Mouse (Mus musculus) hindbrain, embryonic 15.5 days (tissue): ENCODE measurements around the gene Gm10198. TPM values are rescaled to one million over a fixed set of nuclear protein-coding genes. Genes with fewer than 3 reads are reported as not detected.

Experiments
- ATAC-seq: fragments of 200-750 bp; cut with Nextera tagmentation; 2 replicates; pipeline ENCODE4 v1.8.0; 2017; ENCODE audit warnings: low read depth, moderate number of reproducible peaks, moderate TSS enrichment; ENCODE audit not compliant: low FRiP score
- H3K27ac ChIP-seq: fragments of 300-500 bp; sonication (generic); replicated peaks from 2 replicates; pipeline ENCODE4 v1.5.1; 2015; ENCODE audit warnings: mild to moderate bottlenecking, inconsistent platforms
- H3K27me3 ChIP-seq: fragments of 300-500 bp; sonication (generic); 2 replicates; pipeline ENCODE4 v1.6.1; 2015; ENCODE audit warnings: control low read depth, inconsistent platforms
- H3K36me3 ChIP-seq: fragments of 300-500 bp; sonication (generic); 2 replicates; pipeline ENCODE4 v1.6.1; 2015; ENCODE audit warnings: control low read depth, inconsistent platforms
- H3K4me1 ChIP-seq: fragments of 300-500 bp; sonication (generic); replicated peaks from 2 replicates; pipeline ENCODE4 v1.6.1; 2015; ENCODE audit warnings: control low read depth, inconsistent platforms
- H3K4me2 ChIP-seq: fragments of 300-500 bp; sonication (generic); 2 replicates; pipeline ENCODE4 v1.6.1; 2015; ENCODE audit warnings: moderate library complexity, mild to moderate bottlenecking, inconsistent platforms
- H3K4me3 ChIP-seq: fragments of 300-500 bp; sonication (generic); 2 replicates; pipeline ENCODE4 v1.5.1; 2015; ENCODE audit warnings: mild to moderate bottlenecking, inconsistent platforms
- H3K9ac ChIP-seq: fragments of 300-500 bp; sonication (generic); 2 replicates; pipeline ENCODE4 v1.6.1; 2015; ENCODE audit warnings: inconsistent platforms
- H3K9me3 ChIP-seq: fragments of 300-500 bp; sonication (generic); 2 replicates; pipeline ENCODE4 v1.6.1; 2016; ENCODE audit warnings: control low read depth, inconsistent platforms
- WGBS: fragments of 180-500 bp; shearing (Covaris S2); methylation state at CpG from one replicate; pipeline ENCODE4 v1.1.7; 2015; 5-methylcytosine and 5-hydroxymethylcytosine counted together
- polyA plus RNA-seq: library from polyadenylated mRNA; unstranded; fragments of >200 nt; fragmentation: Nextera tagmentation; extraction: Ambion mirVana; gene quantifications from 2 replicates; pipeline ENCODE4 v1.2.1, GENCODE M21; 2015

Gene Gm10198
- not detected in 2 replicates for polyA plus RNA-seq

GRCm38 (mm10) chr13:111592485-111592884 is at the start of gene Gm10198:
Gene Gm10198, plus strand, starts transcription at chr13:111592785.
- Histone ChIP-seq H3K4me3 (no peak within 1 kb of the TSS), H3K27me3 (no peaks in the 10 kb centered on the region), H3K27ac (no peak within 1 kb of the TSS), H3K4me2 (no peak within 1 kb of the TSS), H3K9me3 (no peaks in the 10 kb centered on the region), H3K36me3 (no peaks in the 10 kb centered on the region), H3K4me1 (no peaks in the 10 kb centered on the region), H3K9ac (no peak within 1 kb of the TSS)
- no peak for ATAC-seq

GRCm38 (mm10) chr13:111545286-111545685 is 47.3 kb upstream of the Gm10198 start:
- no peak overlapping the region for H3K4me2 ChIP-seq
- no peaks in the 10 kb centered on the region for H3K4me1 ChIP-seq
- 88% methylated on average over 5 of the region's 5 CpGs for WGBS
- ATAC-seq: no peak
- H3K9ac ChIP-seq: no peak overlapping the region
- H3K4me3 ChIP-seq: no peak overlapping the region
- no peaks in the 10 kb centered on the region for H3K36me3 ChIP-seq
- H3K27me3 ChIP-seq: no peaks in the 10 kb centered on the region
- no peaks in the 10 kb centered on the region for H3K9me3 ChIP-seq
- no peak overlapping the region for H3K27ac ChIP-seq

- no peak for ATAC-seq
- no peaks in the 10 kb centered on the region for H3K4me1 ChIP-seq
- no peak overlapping the region for H3K4me3 ChIP-seq
- no peak overlapping the region for H3K27ac ChIP-seq
- no peaks in the 10 kb centered on the region for H3K9me3 ChIP-seq
- H3K9ac ChIP-seq: no peak overlapping the region
- H3K4me2 ChIP-seq: no peak overlapping the region
- H3K27me3 ChIP-seq: no peaks in the 10 kb centered on the region
- no peaks in the 10 kb centered on the region for H3K36me3 ChIP-seq
- 95% methylated on average over 7 of the region's 7 CpGs for WGBS
Measured at GRCm38 (mm10) chr13:111552769-111553168, 39.8 kb upstream of the Gm10198 start.

- H3K4me1 ChIP-seq: no peaks in the 10 kb centered on the region
- no peak overlapping the region for H3K4me2 ChIP-seq
- no peak overlapping the region for H3K4me3 ChIP-seq
- H3K27ac ChIP-seq: no peak overlapping the region
- no peak for ATAC-seq
- no peaks in the 10 kb centered on the region for H3K27me3 ChIP-seq
- H3K9ac ChIP-seq: no peak overlapping the region
- H3K36me3 ChIP-seq: no peaks in the 10 kb centered on the region
- no peaks in the 10 kb centered on the region for H3K9me3 ChIP-seq
- 92% methylated on average over 7 of the region's 7 CpGs for WGBS
Measured at GRCm38 (mm10) chr13:111553182-111553581, 39.4 kb upstream of the Gm10198 start.

GRCm38 (mm10) chr13:111553941-111554340 is 38.6 kb upstream of the Gm10198 start:
- H3K9me3 ChIP-seq: no peaks in the 10 kb centered on the region
- no peak overlapping the region for H3K27ac ChIP-seq
- no peak overlapping the region for H3K4me3 ChIP-seq
- no peaks in the 10 kb centered on the region for H3K27me3 ChIP-seq
- no peaks in the 10 kb centered on the region for H3K36me3 ChIP-seq
- no peak overlapping the region for H3K9ac ChIP-seq
- 85% methylated on average over 8 of the region's 8 CpGs for WGBS
- no peak for ATAC-seq
- H3K4me2 ChIP-seq: no peak overlapping the region
- no peaks in the 10 kb centered on the region for H3K4me1 ChIP-seq

- no peak for ATAC-seq
- Histone ChIP-seq H3K4me1 (no peaks in the 10 kb centered on the region), H3K4me3 (no peak overlapping the region), H3K27ac (no peak overlapping the region), H3K9ac (no peak overlapping the region), H3K9me3 (no peaks in the 10 kb centered on the region), H3K27me3 (no peaks in the 10 kb centered on the region), H3K36me3 (no peaks in the 10 kb centered on the region), H3K4me2 (no peak overlapping the region)
- 45% methylated on average over 8 of the region's 8 CpGs for WGBS
Measured at GRCm38 (mm10) chr13:111555333-111555732, 37.3 kb upstream of the Gm10198 start.

- Histone ChIP-seq H3K4me3 (no peak overlapping the region), H3K9ac (no peak overlapping the region), H3K36me3 (no peaks in the 10 kb centered on the region), H3K27me3 (no peaks in the 10 kb centered on the region), H3K27ac (no peak overlapping the region), H3K4me1 (no peaks in the 10 kb centered on the region), H3K4me2 (no peak overlapping the region), H3K9me3 (no peaks in the 10 kb centered on the region)
- 81% methylated on average over 4 of the region's 4 CpGs for WGBS
- ATAC-seq: no peak
Measured at GRCm38 (mm10) chr13:111556375-111556774, 36.2 kb upstream of the Gm10198 start.

- no peak for ATAC-seq
- Histone ChIP-seq H3K4me1 (no peaks in the 10 kb centered on the region), H3K27me3 (no peaks in the 10 kb centered on the region), H3K9me3 (no peaks in the 10 kb centered on the region), H3K27ac (no peak overlapping the region), H3K4me2 (no peak overlapping the region), H3K36me3 (no peaks in the 10 kb centered on the region), H3K4me3 (no peak overlapping the region), H3K9ac (no peak overlapping the region)
- 89% methylated on average over 3 of the region's 3 CpGs for WGBS
Measured at GRCm38 (mm10) chr13:111560152-111560551, 32.4 kb upstream of the Gm10198 start.

GRCm38 (mm10) chr13:111562595-111562994 is 30.0 kb upstream of the Gm10198 start:
- H3K9ac ChIP-seq: no peak overlapping the region
- H3K9me3 ChIP-seq: no peaks in the 10 kb centered on the region
- no peaks in the 10 kb centered on the region for H3K27me3 ChIP-seq
- no peaks in the 10 kb centered on the region for H3K4me1 ChIP-seq
- no peak overlapping the region for H3K27ac ChIP-seq
- no peak overlapping the region for H3K4me3 ChIP-seq
- H3K4me2 ChIP-seq: no peak overlapping the region
- ATAC-seq: no peak
- no peaks in the 10 kb centered on the region for H3K36me3 ChIP-seq
- 82% methylated on average over 5 of the region's 5 CpGs for WGBS

- no peaks in the 10 kb centered on the region for H3K4me1 ChIP-seq
- no peak overlapping the region for H3K4me2 ChIP-seq
- ATAC-seq: no peak
- 50% methylated on average over 4 of the region's 4 CpGs for WGBS
- no peak overlapping the region for H3K4me3 ChIP-seq
- no peaks in the 10 kb centered on the region for H3K9me3 ChIP-seq
- H3K27ac ChIP-seq: no peak overlapping the region
- no peaks in the 10 kb centered on the region for H3K27me3 ChIP-seq
- H3K36me3 ChIP-seq: no peaks in the 10 kb centered on the region
- H3K9ac ChIP-seq: no peak overlapping the region
Measured at GRCm38 (mm10) chr13:111574196-111574595, 18.4 kb upstream of the Gm10198 start.

- WGBS: 95% methylated on average over 11 of the region's 11 CpGs
- no peaks in the 10 kb centered on the region for H3K4me1 ChIP-seq
- H3K9me3 ChIP-seq: no peaks in the 10 kb centered on the region
- no peak overlapping the region for H3K27ac ChIP-seq
- no peak for ATAC-seq
- H3K4me2 ChIP-seq: no peak overlapping the region
- no peak overlapping the region for H3K4me3 ChIP-seq
- no peaks in the 10 kb centered on the region for H3K36me3 ChIP-seq
- H3K9ac ChIP-seq: no peak overlapping the region
- no peaks in the 10 kb centered on the region for H3K27me3 ChIP-seq
Measured at GRCm38 (mm10) chr13:111577177-111577576, 15.4 kb upstream of the Gm10198 start.

GRCm38 (mm10) chr13:111580054-111580453 is 12.5 kb upstream of the Gm10198 start:
- Histone ChIP-seq H3K27ac (no peak overlapping the region), H3K4me3 (no peak overlapping the region), H3K9ac (no peak overlapping the region), H3K4me2 (no peak overlapping the region), H3K36me3 (no peaks in the 10 kb centered on the region), H3K9me3 (no peaks in the 10 kb centered on the region), H3K4me1 (no peaks in the 10 kb centered on the region), H3K27me3 (no peaks in the 10 kb centered on the region)
- ATAC-seq: no peak
- WGBS: 96% methylated on average over 10 of the region's 10 CpGs

GRCm38 (mm10) chr13:111598111-111598510 is 5.5 kb downstream of the Gm10198 start:
- Histone ChIP-seq H3K27me3 (no peaks in the 10 kb centered on the region), H3K4me1 (no peaks in the 10 kb centered on the region), H3K9ac (no peak overlapping the region), H3K36me3 (no peaks in the 10 kb centered on the region), H3K27ac (no peak overlapping the region), H3K4me3 (no peak overlapping the region), H3K9me3 (no peaks in the 10 kb centered on the region), H3K4me2 (no peak overlapping the region)
- no peak for ATAC-seq
- WGBS: 88% methylated on average over 7 of the region's 7 CpGs
